Mouse (Mus musculus): Measurements from ENCODE around the gene Srp14.

DNA sequence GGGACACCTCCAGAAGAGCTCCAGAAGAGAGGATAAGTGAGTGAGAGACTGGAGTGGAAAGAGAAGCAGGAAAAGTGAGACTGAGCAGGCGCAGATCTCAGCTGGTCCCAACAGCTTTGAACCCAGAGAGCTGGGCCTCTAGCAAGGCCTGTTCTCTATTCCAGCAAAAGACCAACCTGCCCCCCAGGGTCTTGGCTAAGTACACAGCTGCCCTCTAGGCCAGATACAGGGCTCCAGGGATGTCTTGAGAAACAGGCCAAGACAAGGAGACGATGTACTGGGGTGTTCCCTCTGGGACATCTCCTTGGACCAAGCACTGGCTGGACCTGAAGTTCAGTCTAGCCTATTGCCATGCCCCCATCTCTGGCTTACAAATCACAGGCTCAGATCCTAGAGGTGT, 20.7 kb upstream of the Srp14 start:
- TF ChIP-seq CTCF (IDR thresholded peaks at IDR 0.05; ENCODE audit: borderline replicate concordance, extremely low read depth, insufficient read depth, insufficient read length) (no peak), POLR2A (IDR thresholded peaks at IDR 0.05; ENCODE audit: borderline replicate concordance, extremely low read depth, insufficient read depth, insufficient read length, poor library complexity, severe bottlenecking) (no peak)
